Mouse (Mus musculus) C2C12 (cell line): ENCODE data around the gene Larp6.

Experiments
- CEBPB ChIP-seq: IDR thresholded peaks from one replicate; pipeline ENCODE4 v1.6.1; 2011; ENCODE audit warnings: low read depth, mild to moderate bottlenecking, control low read depth, moderate library complexity
- CTCF ChIP-seq: IDR thresholded peaks from one replicate; pipeline ENCODE4 v1.5.1; 2011; ENCODE audit not compliant: control insufficient read depth, insufficient read depth, insufficient read length
- MAX ChIP-seq: IDR thresholded peaks from one replicate; pipeline ENCODE4 v1.6.1; 2011; ENCODE audit warnings: mild to moderate bottlenecking, control low read depth
- MYOD1 ChIP-seq: IDR thresholded peaks from one replicate; pipeline ENCODE4 v1.6.1; 2011; ENCODE audit warnings: low read depth; ENCODE audit not compliant: control insufficient read depth, insufficient read length
- MYOG ChIP-seq: IDR thresholded peaks from one replicate; pipeline ENCODE4 v1.6.1; 2011; ENCODE audit not compliant: control insufficient read depth, insufficient read length; ENCODE audit errors: extremely low read depth
- USF1 ChIP-seq: IDR thresholded peaks from one replicate; pipeline ENCODE4 v1.6.1; 2011; ENCODE audit warnings: low read depth, mild to moderate bottlenecking, control low read depth, moderate library complexity

DNA sequence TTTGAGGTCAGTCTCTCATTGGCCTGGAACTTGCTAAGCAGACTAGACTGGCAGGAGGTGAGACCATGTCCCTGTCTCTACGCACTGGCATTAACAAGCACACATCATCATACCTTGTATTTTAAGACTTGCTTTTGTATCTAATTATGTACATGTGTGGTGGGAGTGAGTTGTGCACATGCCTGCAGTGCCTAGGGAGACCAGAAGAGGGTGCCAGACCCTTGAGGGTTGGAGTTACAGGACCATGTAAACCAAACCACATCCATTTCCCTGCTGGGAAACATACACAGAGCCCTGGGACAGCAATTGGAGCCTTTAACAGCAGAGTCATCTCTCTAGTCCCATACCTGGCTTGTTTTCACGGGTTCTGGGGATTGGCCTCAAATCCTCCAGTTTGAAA, 18.8 kb upstream of the Larp6 start:
- no peak for TF ChIP-seq CTCF
- no peak for TF ChIP-seq USF1
- no peak for TF ChIP-seq CEBPB
- no peak for TF ChIP-seq MYOD1
- TF ChIP-seq MAX = no peak
- TF ChIP-seq MYOG = no peak
